Mouse (Mus musculus) cortical plate, adult 2 months (tissue): ENCODE measurements around the gene Nolc1.

Experiments used
- CTCF ChIP-seq: fragments of 200-500 bp; IDR thresholded peaks from 2 replicates; pipeline ENCODE4 v1.5.1; 2011; ENCODE audit warnings: mild to moderate bottlenecking, control low read depth, low read length; ENCODE audit not compliant: insufficient read depth; ENCODE audit errors: extremely low read depth
- POLR2A ChIP-seq: fragments of 200-500 bp; IDR thresholded peaks from 2 replicates; pipeline ENCODE4 v1.6.1; 2011; ENCODE audit warnings: mild to moderate bottlenecking, low read length, control low read depth; ENCODE audit not compliant: insufficient read depth; ENCODE audit errors: extremely low read depth

DNA sequence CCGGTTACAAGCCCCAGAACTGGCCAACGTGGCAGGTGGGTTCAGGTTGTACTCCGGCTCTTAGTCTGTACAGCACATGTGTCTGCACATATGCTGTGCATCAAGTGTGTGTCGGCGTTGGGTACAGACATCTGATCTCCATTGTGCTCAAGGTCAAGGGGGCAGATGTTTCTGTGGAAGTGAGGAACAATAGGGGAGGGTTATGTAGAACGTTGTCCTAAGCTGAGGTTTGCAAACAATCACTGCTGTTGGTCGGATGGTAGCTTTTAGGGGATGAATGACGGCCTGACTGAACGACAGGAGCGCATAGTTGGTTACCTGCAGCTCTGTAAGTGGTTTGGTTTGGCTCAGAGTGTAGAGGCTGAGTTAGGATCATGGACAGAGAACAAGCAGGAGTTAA, 7.6 kb upstream of the Nolc1 start:
- TF ChIP-seq POLR2A: no peak
- TF ChIP-seq CTCF: no peak
